Mouse (Mus musculus): ENCODE data around the gene Taz.

The Taz gene

GRCm38 (mm10) chrX:74273422-74274322 lies 8.0 kb upstream of the Taz start:
- in situ Hi-C loops (cut with MseI, MboI), result no loop called here

GRCm38 (mm10) chrX:74277916-74278315 lies 3.8 kb upstream of the Taz start:
- in situ Hi-C loops (cut with MseI, MboI), result no loop called here

GRCm38 (mm10) chrX:74281041-74281731 lies 526 bp upstream of the Taz start:
- in situ Hi-C loops (cut with MseI, MboI), result no loop called here

- in situ Hi-C loops (cut with MseI, MboI), result no loop called here
These were observed 831 bp downstream of the Taz start for GRCm38 (mm10) chrX:74282395-74283091.

GRCm38 (mm10) chrX:74283092-74283437 lies 1.4 kb downstream of the Taz start:
- in situ Hi-C loops (cut with MseI, MboI), result no loop called here

- in situ Hi-C loops (cut with MseI, MboI), result no loop called here
These were observed 11.7 kb downstream of the Taz start for GRCm38 (mm10) chrX:74293431-74293830.

- in situ Hi-C loops (cut with MseI, MboI), result no loop called here
These were observed 15.1 kb downstream of the Taz start, which contains the start of gene Atp6ap1 for GRCm38 (mm10) chrX:74296538-74297448. Atp6ap1 (plus strand) TSS chrX:74297097.

GRCm38 (mm10) chrX:74298348-74298747 lies 16.6 kb downstream of the Taz start:
- in situ Hi-C loops (cut with MseI, MboI), result no loop called here

- in situ Hi-C loops (cut with MseI, MboI), result no loop called here
These were observed 18.0 kb downstream of the Taz start for GRCm38 (mm10) chrX:74299721-74300120.

GRCm38 (mm10) chrX:74304867-74305700 lies 23.4 kb downstream of the Taz start, which contains the start of gene Gdi1:
Gdi1 (plus strand) TSS chrX:74304998.
- in situ Hi-C loops (cut with MseI, MboI), result no loop called here

- in situ Hi-C loops (cut with MseI, MboI), result no loop called here
These were observed 31.1 kb downstream of the Taz start, which contains the start of gene Fam50a for GRCm38 (mm10) chrX:74312540-74313464. Fam50a (plus strand) TSS chrX:74313033.

- in situ Hi-C loops (cut with MseI, MboI), result no loop called here
These were observed 47.0 kb downstream of the Taz start, which contains the start of gene Plxna3 for GRCm38 (mm10) chrX:74328725-74329161. Plxna3 (plus strand) TSS chrX:74329066.

- in situ Hi-C loops (cut with MseI, MboI), result no loop called here
These were observed 47.5 kb downstream of the Taz start for GRCm38 (mm10) chrX:74329215-74329671.

GRCm38 (mm10) chrX:74330166-74330930 lies 48.6 kb downstream of the Taz start:
- in situ Hi-C loops (cut with MseI, MboI), result no loop called here

Measured in mouse trophoblast stem cell (cell line).